Mouse (Mus musculus) heart, postnatal 0 days (tissue): ENCODE results near the gene Upk2.

Source experiments
- CTCF ChIP-seq: IDR thresholded peaks from 2 replicates; pipeline ENCODE4 v1.5.1; 2016; ENCODE audit warnings: antibody characterized with exemption, control low read depth, low read depth
- EP300 ChIP-seq: IDR thresholded peaks from 2 replicates; pipeline ENCODE4 v1.6.1; 2016; ENCODE audit warnings: antibody characterized with exemption, low read depth

DNA sequence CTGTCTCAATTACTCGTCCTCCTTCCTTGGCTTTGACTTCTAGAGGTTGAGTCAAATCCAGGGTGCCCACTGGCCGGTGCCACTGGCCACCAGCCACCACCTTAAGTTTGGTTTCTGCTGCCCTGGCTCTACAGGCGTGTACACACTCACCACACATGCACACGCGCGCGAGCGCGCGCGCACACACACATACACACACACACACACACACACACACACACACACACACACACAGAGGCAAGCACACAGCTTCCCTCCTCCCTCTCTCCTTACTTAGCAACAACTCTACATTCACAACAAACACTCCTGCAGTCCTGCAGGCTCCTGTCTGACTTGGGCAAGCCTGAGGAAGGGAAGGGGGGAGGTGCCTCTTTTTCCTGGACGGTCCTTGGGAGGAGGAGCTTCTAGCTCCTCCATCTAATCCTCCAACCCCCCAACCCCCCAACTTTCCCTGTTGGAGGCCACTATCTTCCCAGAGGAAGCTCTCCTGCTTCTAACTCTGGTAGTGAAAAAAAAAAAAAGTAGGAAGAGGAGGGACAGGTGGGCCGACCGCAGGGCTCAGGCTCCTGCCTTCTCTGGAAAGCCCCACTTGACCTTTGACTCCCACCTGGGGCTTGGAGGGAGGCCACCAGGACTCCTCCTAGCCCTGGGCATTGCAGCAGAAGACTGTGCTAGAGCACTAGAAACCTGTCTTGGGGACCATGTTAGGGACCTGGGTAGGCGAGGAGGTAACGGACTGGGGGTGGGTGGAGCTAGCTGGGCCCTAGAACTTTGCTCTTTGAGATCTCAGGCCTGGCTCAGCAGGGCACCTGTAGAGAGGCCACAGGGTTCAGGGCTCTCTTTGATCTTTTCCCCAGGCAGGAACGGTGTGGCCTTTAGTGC lies 35.6 kb upstream of the Upk2 start:
- TF ChIP-seq CTCF (no peak), EP300 (no peak)
